Mouse (Mus musculus) megakaryocyte progenitor cell, adult 5-6 weeks (primary cell): ENCODE measurements around the gene Mobp. TPM values are rescaled to one million over a fixed set of nuclear protein-coding genes. Genes with fewer than 3 reads are reported as not detected.

Experiments
- ATAC-seq: replicated peaks from 2 replicates; pipeline ENCODE4 v1.8.0; 2016; ENCODE audit warnings: mild to moderate bottlenecking, moderate TSS enrichment, inconsistent platforms; ENCODE audit not compliant: poor library complexity
- total RNA-seq, 2 experiments: library from RNA; stranded (forward) in 1 of 2; stranded (reverse) in 1 of 2; fragments of 157-497, 149-512 nt in 1 of 2; fragments of 200-1000 nt in 1 of 2; gene quantifications; 2 replicates each; pipeline versions ENCODE4 v1.2.3 to v1.2.4; 2015 to 2017

Gene Mobp
- total RNA-seq, 2 experiments from 2014 or later, result not detected

- ATAC-seq, result no peak
These were observed 54.4 kb downstream of the Mobp start for GRCm38 (mm10) chr9:120203936-120204335.

GRCm38 (mm10) chr9:120206897-120207296 lies 57.4 kb downstream of the Mobp start:
- no peak for ATAC-seq

GRCm38 (mm10) chr9:120210068-120210467 lies 60.6 kb downstream of the Mobp start:
- ATAC-seq, result 0 out of 2 replicates have a peak, but pooled peaks have one; percentile 39

GRCm38 (mm10) chr9:120210865-120211264 lies 61.4 kb downstream of the Mobp start:
- ATAC-seq, result no peak

- ATAC-seq, result no peak
These were observed 63.4 kb downstream of the Mobp start for GRCm38 (mm10) chr9:120212936-120213335.

- 0 out of 2 replicates have a peak, but pooled peaks have one; percentile 29 for ATAC-seq
These were observed 65.5 kb downstream of the Mobp start for GRCm38 (mm10) chr9:120214978-120215495.

GRCm38 (mm10) chr9:120219411-120219810 lies 69.9 kb downstream of the Mobp start:
- ATAC-seq, result no peak

Other genes starting within 250 kb of the Mobp start
- 7.9 and 8.7 TPM in 2 replicates for gene Gorasp1, start 212.1 kb upstream of the Mobp start, total RNA-seq (2015)
- 5.1 and 7.4 TPM in 2 replicates for gene Gorasp1, start 212.1 kb upstream of the Mobp start, total RNA-seq (2017)
- 2.3 and 2.4 TPM in 2 replicates for gene Ttc21a, start 212.1 kb upstream of the Mobp start, total RNA-seq (2015)
- 3.4 and 5.7 TPM in 2 replicates for gene Ttc21a, start 212.1 kb upstream of the Mobp start, total RNA-seq (2017)
- gene Csrnp1, start 165.0 kb upstream of the Mobp start, total RNA-seq (2015), result 9.0 and 12.3 TPM in 2 replicates
- gene Csrnp1, start 165.0 kb upstream of the Mobp start, total RNA-seq (2017), result 13.3 and 18.9 TPM in 2 replicates
- not detected in 2 replicates for gene Xirp1, start 126.1 kb upstream of the Mobp start, total RNA-seq (2015)
- not detected in 2 replicates for gene Xirp1, start 126.1 kb upstream of the Mobp start, total RNA-seq (2017)
- gene Cx3cr1, start 79.8 kb upstream of the Mobp start, total RNA-seq (2015), result 10.6 and 11.9 TPM in 2 replicates
- 10.8 and 13.9 TPM in 2 replicates for gene Cx3cr1, start 79.8 kb upstream of the Mobp start, total RNA-seq (2017)
- not detected in 2 replicates for gene Ccr8, start 57.6 kb upstream of the Mobp start, total RNA-seq (2015)
- gene Ccr8, start 57.6 kb upstream of the Mobp start, total RNA-seq (2017), result not detected in 2 replicates
- 15.8 and 17.1 TPM in 2 replicates for gene Slc25a38, start 39.3 kb upstream of the Mobp start, total RNA-seq (2015)
- 16.9 and 19.7 TPM in 2 replicates for gene Slc25a38, start 39.3 kb upstream of the Mobp start, total RNA-seq (2017)
- 3,721 and 3,879 TPM in 2 replicates for gene Rpsa, start 22.0 kb upstream of the Mobp start, total RNA-seq (2015)
- gene Rpsa, start 22.0 kb upstream of the Mobp start, total RNA-seq (2017), result 5,290 and 6,669 TPM in 2 replicates
- gene Myrip, start 151.8 kb downstream of the Mobp start, total RNA-seq (2015), result 0.35 TPM in 1 of 2 replicates, not detected in the other
- gene Myrip, start 151.8 kb downstream of the Mobp start, total RNA-seq (2017), result 0.30 TPM in 1 of 2 replicates, not detected in the other